Mouse (Mus musculus) intestine, embryonic 14.5 days (tissue): ENCODE measurements around the gene Coq8b. TPM values are rescaled to one million over a fixed set of nuclear protein-coding genes. Genes with fewer than 3 reads are reported as not detected.
A peak's percentile ranks its signal among the peaks of the same experiment; 100 is the strongest.

Experiments used
- microRNA counts: library from miRNA; unstranded; fragments of <30 nt; microRNA quantifications from one replicate; lab custom pipeline; 2016
- microRNA-seq: library from miRNA; unstranded; fragments of <30 nt; microRNA quantifications from one replicate; pipeline ENCODE4, GENCODE M21; 2016
- polyA plus RNA-seq: library from polyadenylated mRNA; unstranded; fragments of >200 nt; fragmentation: Nextera tagmentation; extraction: Ambion mirVana; gene quantifications from 2 replicates; pipeline ENCODE4 v1.2.1, GENCODE M21; 2014

The Coq8b gene
- polyA plus RNA-seq, 1 experiment from 2014 or later, result 18.0 TPM

MicroRNA genes within 50 kb of the gene (microRNA counts, 519-probe panel; counts per million panel counts)
- microRNA mmu-miR-1191 (lab: Ali Mortazavi, UCI), result not detected

Small RNA genes within 50 kb of the gene (microRNA-seq; reads per million reads assigned to microRNA genes)
- 2.6 reads per million, percentile 27 among the genes with 10 or more reads in this experiment for gene Mir1191

Other genes starting within 250 kb of the Coq8b start
- gene Cyp2a12, start 203.9 kb upstream of the Coq8b start, polyA plus RNA-seq, result not detected in 2 replicates
- gene Cyp2f2, start 113.1 kb upstream of the Coq8b start, polyA plus RNA-seq, result not detected in 2 replicates
- 0.12 TPM in 2 replicates for gene Cyp2t4, start 79.3 kb upstream of the Coq8b start, polyA plus RNA-seq
- gene Egln2, start 66.2 kb upstream of the Coq8b start, polyA plus RNA-seq, result 39.3 and 43.1 TPM in 2 replicates
- 59.8 and 60.8 TPM in 2 replicates for gene Rab4b, start 54.1 kb upstream of the Coq8b start, polyA plus RNA-seq
- gene Gm21983, start 51.9 kb upstream of the Coq8b start, polyA plus RNA-seq, result 0.52 TPM in 1 of 2 replicates, not detected in the other
- 0.34 and 11.1 TPM in 2 replicates for gene Mia, start 51.9 kb upstream of the Coq8b start, polyA plus RNA-seq
- 3.7 and 4.6 TPM in 2 replicates for gene BC024978, start 37.2 kb upstream of the Coq8b start, polyA plus RNA-seq
- gene Snrpa, start 36.8 kb upstream of the Coq8b start, polyA plus RNA-seq, result 283 and 289 TPM in 2 replicates
- gene Itpkc, start 4.4 kb upstream of the Coq8b start, polyA plus RNA-seq, result 8.9 and 9.3 TPM in 2 replicates
- 9.2 and 11.0 TPM in 2 replicates for gene Numbl, start 25.4 kb downstream of the Coq8b start, polyA plus RNA-seq
- gene Ltbp4, start 104.7 kb downstream of the Coq8b start, polyA plus RNA-seq, result 97.9 and 110 TPM in 2 replicates
- gene Shkbp1, start 123.0 kb downstream of the Coq8b start, polyA plus RNA-seq, result 39.8 and 40.0 TPM in 2 replicates
- 0.50 and 1.2 TPM in 2 replicates for gene Gm20479, start 124.4 kb downstream of the Coq8b start, polyA plus RNA-seq
- gene Sptbn4, start 214.7 kb downstream of the Coq8b start, polyA plus RNA-seq, result 0.34 and 0.48 TPM in 2 replicates
- 52.3 and 54.0 TPM in 2 replicates for gene Blvrb, start 215.0 kb downstream of the Coq8b start, polyA plus RNA-seq
- 25.2 and 29.0 TPM in 2 replicates for gene Sertad3, start 240.7 kb downstream of the Coq8b start, polyA plus RNA-seq